Mouse (Mus musculus): ENCODE data around the gene Svs5.

Gene Svs5

GRCm38 (mm10) chr2:164377478-164378426, 45.2 kb downstream of the Svs5 start:
- DNase-seq (ENCODE audit: low spot score) = no peak

DNA sequence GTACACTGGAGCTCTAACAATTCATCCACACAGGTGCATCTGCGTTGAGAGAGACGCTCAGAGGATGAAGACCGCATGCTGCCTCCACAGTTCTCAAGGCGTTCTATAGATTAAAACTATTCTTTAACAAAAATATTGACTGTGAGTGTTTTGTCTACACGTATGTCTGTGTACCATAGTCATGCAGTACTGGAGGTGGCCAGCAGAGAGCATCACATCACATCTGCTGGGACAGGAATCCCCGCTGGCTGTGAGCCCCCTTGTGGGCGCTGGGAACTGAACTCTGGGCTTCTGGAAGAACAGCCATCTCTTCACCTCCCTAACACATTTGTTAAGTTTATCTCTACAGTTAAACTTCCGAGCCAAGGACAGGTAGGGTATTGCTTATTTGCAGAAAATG, 49.2 kb downstream of the Svs5 start:
- DNase-seq (ENCODE audit: low spot score) = no peak

GRCm38 (mm10) chr2:164382971-164383370, 50.4 kb downstream of the Svs5 start:
- DNase-seq (ENCODE audit: low spot score) = no peak

Measured in lung, postnatal 25 days (tissue).